Mouse (Mus musculus): ENCODE results near the gene Cacna1i.

DNA sequence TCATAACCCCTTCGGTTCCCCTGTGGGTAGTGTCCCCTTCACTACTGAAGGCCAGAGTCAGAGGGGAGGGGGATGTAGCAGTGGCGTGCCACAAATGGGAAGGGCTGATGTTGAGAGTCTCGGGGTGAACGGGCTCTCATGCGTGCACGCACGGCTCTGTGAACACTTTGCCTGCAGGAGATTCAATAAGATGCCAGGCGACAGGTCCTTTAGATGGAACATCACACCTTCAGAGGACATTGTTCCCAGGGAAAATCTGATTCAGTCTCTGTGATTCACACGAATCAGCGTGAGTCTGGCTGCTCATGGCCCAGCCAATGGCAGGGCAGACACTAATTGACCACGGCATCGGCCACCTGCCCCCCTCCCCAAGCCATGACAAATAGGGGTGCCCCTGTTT, 17.1 kb downstream of the Cacna1i start:
- TF ChIP-seq CTCF (IDR thresholded peaks at IDR 0.05; ENCODE audit: control insufficient read depth, insufficient read depth, low read length) (no peak), POLR2A (IDR thresholded peaks at IDR 0.05; ENCODE audit: borderline replicate concordance, control insufficient read depth, low read depth, low read length) (no peak)

Data from bone marrow, adult 2 months (tissue).